Mouse (Mus musculus) liver, embryonic 14.5 days (tissue): ENCODE data around the gene Pla2g4e. TPM values are rescaled to one million over a fixed set of nuclear protein-coding genes. Genes with fewer than 3 reads are reported as not detected.

Source experiments
- ATAC-seq: fragments of 200-750 bp; cut with Nextera tagmentation; 2 replicates; pipeline ENCODE4 v1.8.0; 2017; ENCODE audit warnings: moderate number of reproducible peaks, mild to moderate bottlenecking, moderate library complexity; ENCODE audit not compliant: insufficient read depth
- DNase-seq, 3 experiments: peaks; one replicate each; pipeline ENCODE4 v3.0.0-alpha.2; 2012 to 2013; ENCODE audit warnings: low read depth in 3 of 3, low spot score in 3 of 3
- H3K27ac ChIP-seq: fragments of 300-500 bp; sonication (generic); 2 replicates; pipeline ENCODE4 v1.5.1; 2014; ENCODE audit warnings: moderate library complexity, mild to moderate bottlenecking, control low read depth, inconsistent platforms
- H3K27me3 ChIP-seq: fragments of 300-500 bp; sonication (generic); 2 replicates; pipeline ENCODE4 v1.6.1; 2014; ENCODE audit warnings: mild to moderate bottlenecking, low read length, moderate library complexity; ENCODE audit not compliant: control insufficient read depth, insufficient read depth
- H3K36me3 ChIP-seq: fragments of 300-500 bp; sonication (generic); replicated peaks from 2 replicates; pipeline ENCODE4 v1.6.1; 2014; ENCODE audit warnings: low read depth; ENCODE audit not compliant: control insufficient read depth, insufficient read depth
- H3K4me1 ChIP-seq, 2 experiments: fragments of 200-500 bp in 1 of 2; fragments of 300-500 bp in 1 of 2; sonication (generic) in 1 of 2; replicated peaks; 2 replicates each; pipeline ENCODE4 v1.6.1; 2012 to 2014; ENCODE audit warnings: antibody characterized with exemption in 1 of 2, inconsistent platforms in 1 of 2, low read length in 1 of 2; ENCODE audit not compliant: control insufficient read depth in 2 of 2, insufficient read depth in 2 of 2
- H3K4me2 ChIP-seq: fragments of 300-500 bp; sonication (generic); 2 replicates; pipeline ENCODE4 v1.6.1; 2014; ENCODE audit warnings: low read depth, mild to moderate bottlenecking, control low read depth, moderate library complexity
- H3K4me3 ChIP-seq, 2 experiments: fragments of 200-500 bp in 1 of 2; fragments of 300-500 bp in 1 of 2; sonication (generic) in 1 of 2; 2 replicates each; pipeline ENCODE4 v1.5.1; 2012 to 2014; ENCODE audit warnings: low read depth in 2 of 2, low read length in 2 of 2, mild to moderate bottlenecking in 2 of 2, control low read depth in 1 of 2, inconsistent platforms in 1 of 2, moderate library complexity in 1 of 2; ENCODE audit not compliant: insufficient read depth in 1 of 2
- H3K9ac ChIP-seq: fragments of 300-500 bp; sonication (generic); replicated peaks from 2 replicates; pipeline ENCODE4 v1.6.1; 2014; ENCODE audit warnings: mild to moderate bottlenecking, control low read depth, moderate library complexity
- H3K9me3 ChIP-seq: fragments of 300-500 bp; sonication (generic); 2 replicates; pipeline ENCODE4 v1.6.1; 2016; ENCODE audit warnings: low read length, mixed read lengths; ENCODE audit not compliant: control insufficient read depth
- CTCF ChIP-seq: IDR thresholded peaks from 2 replicates; pipeline ENCODE4 v1.5.1; 2016; ENCODE audit warnings: antibody characterized with exemption, low read depth, control low read depth
- EP300 ChIP-seq: IDR thresholded peaks from 2 replicates; pipeline ENCODE4 v1.6.1; 2016; ENCODE audit warnings: antibody characterized with exemption, low read depth
- WGBS: fragments of 180-500 bp; shearing (Covaris S2); extraction: QIAGEN DNeasy Blood & Tissue Kit; methylation state at CpG from one replicate; pipeline ENCODE4 v1.1.7; 2014; ENCODE audit not compliant: insufficient replicate concordance; 5-methylcytosine and 5-hydroxymethylcytosine counted together
- polyA plus RNA-seq, 2 experiments: library from polyadenylated mRNA; depleted of rRNA in 1 of 2; stranded (reverse) in 1 of 2; unstranded in 1 of 2; fragments of >200 nt; fragmentation: Nextera tagmentation in 1 of 2; extraction: Ambion mirVana in 1 of 2; gene quantifications; 2 replicates each; pipeline versions ENCODE4 v1.2.1 to v1.2.3; 2012 to 2014

Pla2g4e gene
- polyA plus RNA-seq, 2 experiments, result not detected

DNA sequence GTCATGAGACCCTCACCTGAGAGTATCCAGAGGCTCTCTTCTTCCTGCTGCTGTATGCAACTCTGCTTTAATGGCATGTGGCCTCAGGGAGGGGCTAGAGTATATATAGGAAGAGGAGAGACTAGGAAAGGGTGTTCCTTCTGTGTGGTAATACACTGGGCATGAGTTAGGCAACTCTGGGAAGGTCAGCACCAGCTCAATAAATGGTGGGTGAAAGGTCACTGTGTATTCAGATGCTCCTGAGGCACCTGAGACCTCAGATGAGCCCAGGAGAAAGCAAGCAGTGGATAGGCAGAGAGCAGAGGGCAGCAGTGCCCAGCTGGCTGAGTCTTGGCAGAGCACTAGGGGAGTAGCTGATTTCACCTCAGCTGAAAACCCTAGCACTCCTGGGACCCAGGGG is 39.6 kb upstream of the Pla2g4e start:
- Histone ChIP-seq H3K4me2 (no peak overlapping the region), H3K27ac (no peak overlapping the region), H3K4me1 (no peaks in the 10 kb centered on the region), H3K36me3 (no peaks in the 10 kb centered on the region), H3K9me3 (no peaks in the 10 kb centered on the region), H3K9ac (no peak overlapping the region), H3K4me3 (no peak overlapping the region), H3K27me3 (no peaks in the 10 kb centered on the region)
- DNase-seq (no peak), ATAC-seq (no peak)
- TF ChIP-seq CTCF (no peak), EP300 (no peak)

DNA sequence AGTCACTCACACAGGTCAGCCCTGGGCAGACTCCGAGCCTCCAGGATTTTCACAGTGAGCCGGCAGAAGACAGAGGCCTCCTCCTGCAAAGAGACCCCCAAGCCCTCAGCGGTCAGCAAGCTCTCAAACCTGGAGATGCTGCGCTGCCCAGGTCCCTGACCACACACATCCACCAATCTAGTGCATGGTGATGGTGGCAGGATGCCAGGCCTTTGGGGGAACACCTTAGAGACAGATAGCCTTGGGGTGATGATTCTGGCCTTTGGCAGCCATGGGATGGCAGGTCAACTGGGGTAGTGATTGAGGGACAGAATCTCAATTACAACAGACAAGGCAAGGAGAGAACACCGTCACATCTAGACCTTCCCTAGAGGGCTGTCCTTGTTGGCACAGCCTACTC is 39.0 kb upstream of the Pla2g4e start:
- TF ChIP-seq CTCF (no peak), EP300 (no peak)
- H3K9me3 ChIP-seq, result no peaks in the 10 kb centered on the region
- H3K9ac ChIP-seq, result no peak overlapping the region
- H3K4me1 ChIP-seq, result no peaks in the 10 kb centered on the region
- no peak for DNase-seq
- no peak overlapping the region for H3K27ac ChIP-seq
- no peak overlapping the region for H3K4me2 ChIP-seq
- H3K36me3 ChIP-seq, result no peaks in the 10 kb centered on the region
- 65% methylated on average over 5 of the region's 5 CpGs for WGBS
- no peak for ATAC-seq
- no peaks in the 10 kb centered on the region for H3K27me3 ChIP-seq
- H3K4me3 ChIP-seq, result no peak overlapping the region

DNA sequence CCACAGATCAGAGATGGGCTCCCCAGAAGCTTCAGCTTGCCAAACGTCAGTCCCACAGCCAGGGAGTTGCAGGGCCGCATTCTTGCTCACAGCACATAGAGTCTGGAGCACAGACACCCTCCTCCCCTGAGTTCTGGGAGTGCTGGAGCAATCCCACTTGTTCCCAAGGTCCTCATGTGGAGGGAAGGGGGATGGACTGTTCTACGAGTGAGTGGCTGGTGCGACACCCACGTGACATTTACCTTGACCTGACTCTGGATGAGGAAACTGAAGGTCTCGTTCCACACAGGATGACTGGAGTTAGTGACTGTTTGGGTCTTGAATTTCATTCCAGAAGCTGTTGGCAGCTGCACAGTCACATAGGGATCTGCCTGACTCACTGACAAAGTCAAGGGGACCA is 38.4 kb upstream of the Pla2g4e start:
- no peak overlapping the region for H3K9ac ChIP-seq
- no peak for DNase-seq
- no peaks in the 10 kb centered on the region for H3K4me1 ChIP-seq
- H3K9me3 ChIP-seq, result no peaks in the 10 kb centered on the region
- no peak for ATAC-seq
- H3K36me3 ChIP-seq, result no peaks in the 10 kb centered on the region
- no peaks in the 10 kb centered on the region for H3K27me3 ChIP-seq
- no peak overlapping the region for H3K27ac ChIP-seq
- no peak overlapping the region for H3K4me2 ChIP-seq
- no peak overlapping the region for H3K4me3 ChIP-seq
- WGBS, result 40% methylated on average over 6 of the region's 6 CpGs
- TF ChIP-seq CTCF (no peak), EP300 (no peak)

DNA sequence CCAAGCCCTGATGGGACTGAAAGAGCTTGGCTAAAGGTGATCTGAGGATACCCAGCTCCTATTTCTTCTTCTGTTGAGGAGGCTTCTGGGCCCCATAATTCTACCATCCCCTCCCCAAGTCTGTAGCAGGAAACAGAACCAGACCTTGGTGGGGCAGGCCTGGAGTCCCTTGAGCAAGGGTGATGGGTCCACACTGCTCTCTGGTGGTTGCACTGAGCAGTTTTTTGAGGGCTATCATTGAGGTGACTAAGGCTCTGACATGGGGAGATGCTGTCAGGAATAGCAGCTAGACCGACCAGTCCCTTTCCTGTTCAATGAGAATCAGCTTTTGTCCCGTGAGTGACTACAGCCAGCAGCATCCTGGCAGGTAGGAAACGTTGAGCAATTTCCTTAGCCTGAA is 36.1 kb upstream of the Pla2g4e start:
- 29% methylated on average over 3 of the region's 3 CpGs for WGBS
- Histone ChIP-seq H3K36me3 (no peaks in the 10 kb centered on the region), H3K4me2 (no peak overlapping the region), H3K27me3 (no peaks in the 10 kb centered on the region), H3K4me1 (no peaks in the 10 kb centered on the region), H3K9ac (no peak overlapping the region), H3K4me3 (no peak overlapping the region), H3K27ac (no peak overlapping the region), H3K9me3 (no peaks in the 10 kb centered on the region)
- DNase-seq, result no peak
- no peak for ATAC-seq
- TF ChIP-seq CTCF (peak; percentile 41), EP300 (no peak)

DNA sequence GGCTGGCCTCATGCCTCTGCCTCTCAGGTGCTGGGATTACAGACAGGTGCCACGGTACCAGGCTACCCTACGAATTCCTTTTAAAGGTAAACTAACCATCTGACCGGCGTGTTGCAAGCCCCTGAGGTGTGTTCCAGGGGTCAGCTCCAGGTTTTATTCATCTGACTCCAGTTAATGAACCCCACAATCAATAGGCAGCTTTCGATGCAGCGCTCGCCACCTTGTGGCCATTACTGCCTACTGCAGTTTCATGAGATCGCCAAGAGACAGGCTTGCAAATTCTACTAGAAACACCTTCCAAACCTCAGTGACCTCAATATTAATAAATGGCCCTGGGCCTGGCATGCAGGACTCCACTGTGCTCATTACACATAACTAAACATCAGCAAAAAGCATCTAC is 34.8 kb upstream of the Pla2g4e start:
- TF ChIP-seq EP300 (no peak), CTCF (peak; percentile 87)
- Histone ChIP-seq H3K4me2 (no peak overlapping the region), H3K9me3 (no peaks in the 10 kb centered on the region), H3K36me3 (no peaks in the 10 kb centered on the region), H3K9ac (no peak overlapping the region), H3K4me1 (no peaks in the 10 kb centered on the region), H3K27me3 (no peaks in the 10 kb centered on the region), H3K4me3 (no peak overlapping the region), H3K27ac (no peak overlapping the region)
- DNase-seq, result peak in 2 of 3 experiments; percentile 14 to 16
- 9% methylated on average over 8 of the region's 8 CpGs for whole genome bisulfite sequencing
- ATAC-seq, result no peak
